Mouse (Mus musculus) liver, adult 2 months (tissue): ENCODE data around the gene Ggt6.

Experiments
- CTCF ChIP-seq: fragments of 200-500 bp; IDR thresholded peaks from 2 replicates; pipeline ENCODE4 v1.5.1; 2011; ENCODE audit warnings: low read depth, low read length, control low read depth
- POLR2A ChIP-seq: fragments of 200-500 bp; IDR thresholded peaks from 2 replicates; pipeline ENCODE4 v1.6.1; 2011; ENCODE audit warnings: low read length, control low read depth; ENCODE audit not compliant: insufficient read depth; ENCODE audit errors: extremely low read depth

DNA sequence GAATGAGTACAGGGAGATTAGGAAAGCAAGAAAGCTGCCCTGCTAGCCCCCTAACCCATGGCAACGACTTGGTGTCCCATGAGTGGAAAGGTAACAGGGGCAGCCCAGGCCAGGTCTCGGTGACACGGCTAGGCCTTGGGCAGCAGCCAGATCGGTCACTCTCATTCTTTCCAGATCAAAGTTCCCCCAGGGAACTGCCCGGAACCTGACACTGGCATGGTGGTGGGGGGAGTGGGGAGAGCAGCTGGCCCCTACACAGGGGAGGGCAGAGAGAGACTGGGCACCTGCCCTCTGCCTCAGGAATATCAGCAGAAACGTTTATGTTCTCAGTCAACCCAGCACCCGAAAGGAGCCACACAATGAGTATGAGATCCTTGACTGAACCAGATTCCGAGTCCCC lies 17.1 kb upstream of the Ggt6 start:
- TF ChIP-seq CTCF (no peak), POLR2A (no peak)
